Mouse (Mus musculus): ENCODE data around the gene Dock3. TPM values are rescaled to one million over a fixed set of nuclear protein-coding genes. Genes with fewer than 3 reads are reported as not detected.

Dock3 gene
- polyA plus RNA-seq, 1 experiment from 2014 or later: 0.45 TPM

Small RNA genes lying within 50 kb of the gene (microRNA-seq; reads per million reads assigned to microRNA genes)
- not detected for gene Gm22238

Other genes with a start within 250 kb of the Dock3 start
- 41.2 and 46.4 TPM in 2 replicates for gene Mapkapk3, start 58.0 kb upstream of the Dock3 start, polyA plus RNA-seq (2015; fragmentation: Nextera tagmentation; extraction: Ambion mirVana)
- gene Cish, start 64.1 kb upstream of the Dock3 start, polyA plus RNA-seq (2015; fragmentation: Nextera tagmentation; extraction: Ambion mirVana): 13.2 and 16.5 TPM in 2 replicates
- gene Hemk1, start 106.4 kb upstream of the Dock3 start, polyA plus RNA-seq (2015; fragmentation: Nextera tagmentation; extraction: Ambion mirVana): 11.3 and 11.8 TPM in 2 replicates
- 0.47 and 0.90 TPM in 2 replicates for gene 6430571L13Rik, start 108.7 kb upstream of the Dock3 start, polyA plus RNA-seq (2015; fragmentation: Nextera tagmentation; extraction: Ambion mirVana)
- 0.19 and 0.35 TPM in 2 replicates for gene Cacna2d2, start 167.7 kb upstream of the Dock3 start, polyA plus RNA-seq (2015; fragmentation: Nextera tagmentation; extraction: Ambion mirVana)